Mouse (Mus musculus) ES-E14 (cell line): ENCODE measurements around the gene Mmp24.

Experiments used
- CHD2 ChIP-seq: IDR thresholded peaks from 2 replicates; pipeline ENCODE4 v1.6.1; 2014; ENCODE audit warnings: mild to moderate bottlenecking, low read depth, low read length, inconsistent platforms
- HCFC1 ChIP-seq: IDR thresholded peaks from 2 replicates; pipeline ENCODE4 v1.6.1; 2012; ENCODE audit warnings: low read length, inconsistent platforms, borderline replicate concordance; ENCODE audit not compliant: insufficient read depth

DNA sequence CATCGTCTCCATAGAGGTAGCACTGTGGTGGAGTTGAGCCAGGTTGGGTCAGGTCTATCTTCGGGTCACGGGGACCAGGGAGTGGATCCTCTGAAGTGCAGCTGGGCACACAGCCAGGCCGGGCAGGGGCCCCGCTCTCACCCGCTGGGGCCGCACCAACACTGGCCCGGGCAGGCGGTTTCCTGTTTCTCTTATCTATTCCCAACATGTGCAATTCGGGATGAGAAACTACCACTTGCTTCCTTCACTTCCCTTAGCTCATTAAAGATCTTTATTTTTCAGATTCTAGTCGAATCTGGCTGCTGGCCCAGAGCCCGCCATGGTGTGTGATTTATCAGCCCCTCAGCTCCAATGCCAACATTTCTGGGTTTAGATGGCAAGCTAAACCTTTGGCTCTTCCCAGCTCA lies 32.2 kb upstream of the Mmp24 start:
- TF ChIP-seq CHD2 (no peak), HCFC1 (no peak)
